33 mouse cellular contexts compared by ENCODE assay signal in the genomic region with DNA sequence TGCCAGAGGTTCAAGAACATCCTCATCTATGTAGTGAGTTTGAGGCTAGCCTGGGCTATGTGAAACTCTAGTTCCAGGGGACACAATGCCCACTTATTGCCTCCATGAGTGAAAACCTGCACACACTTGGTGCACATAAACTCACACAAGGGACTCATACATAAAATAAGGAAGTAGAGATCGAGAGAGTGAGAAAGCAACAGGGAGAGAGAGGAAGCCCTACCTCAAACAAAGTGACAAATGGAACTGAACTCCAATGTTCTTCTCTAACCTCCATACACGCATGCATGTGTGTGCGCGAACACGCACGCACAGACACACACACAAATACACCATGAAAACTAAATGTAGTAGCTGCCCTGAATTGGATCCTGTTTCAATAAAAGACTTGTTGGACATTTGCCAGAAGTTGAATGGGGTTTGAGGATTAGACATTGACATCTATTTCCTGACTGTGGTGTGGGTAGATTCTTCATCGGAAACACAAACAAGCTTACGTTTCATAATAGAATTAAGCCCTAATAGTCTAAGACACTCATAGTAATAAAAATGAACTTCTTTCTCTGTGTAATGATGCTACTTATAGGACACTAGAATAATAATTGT. TPM values are rescaled to one million over a fixed set of nuclear protein-coding genes. Genes with fewer than 3 reads are reported as not detected.
DNase-seq lines count a peak whose midpoint lies in the region; ATAC-seq and TF ChIP-seq lines count a peak whose summit lies in the region.
"Had no signal": no experiment of that assay in that cellular context is flagged by ENCODE, and none has a peak within 500 bp of the region (broad histone marks: within the 10 kb centered on the region; RNA-seq: fewer than 3 reads in every experiment).

No protein-coding gene starts in this region.

- no peaks in the 10 kb centered on the region for H3K4me1 ChIP-seq in embryonic facial prominence, embryonic 14.5 days (ENCODE audit: control insufficient read depth, insufficient read depth, low read length)
- H3K4me1 ChIP-seq in embryonic facial prominence, embryonic 10.5 days, result no peaks in the 10 kb centered on the region
- H3K4me1 ChIP-seq: embryonic facial prominence, embryonic 12.5 days; forebrain, embryonic 12.5 days; hindbrain, embryonic 12.5 days; hindbrain, embryonic 15.5 days had no signal

- H3K27ac ChIP-seq in embryonic facial prominence, embryonic 14.5 days (replicated peaks; ENCODE audit: low read depth, low read length), result no peak overlapping the region
- no peak overlapping the region for H3K27ac ChIP-seq in embryonic facial prominence, embryonic 10.5 days (replicated peaks)
- H3K27ac ChIP-seq: embryonic facial prominence, embryonic 12.5 days; forebrain, embryonic 12.5 days; gastrocnemius, adult 2 months; heart, adult 2 months; heart, embryonic 10.5 days; heart, embryonic 13.5 days; hindbrain, embryonic 12.5 days; hindbrain, embryonic 15.5 days had no signal

- H3K4me3 ChIP-seq in embryonic facial prominence, embryonic 14.5 days (ENCODE audit: low read depth, low read length), result no peak overlapping the region
- no peak overlapping the region for H3K4me3 ChIP-seq in embryonic facial prominence, embryonic 10.5 days
- H3K4me3 ChIP-seq: embryonic facial prominence, embryonic 12.5 days; erythroblast, embryonic 14.5 days; forebrain, embryonic 12.5 days; gastrocnemius, adult 2 months; heart, adult 2 months; heart, embryonic 10.5 days; heart, embryonic 13.5 days; hindbrain, embryonic 12.5 days; hindbrain, embryonic 15.5 days had no signal

- TF ChIP-seq CTCF in brain, embryonic 14.5 days (IDR thresholded peaks at IDR 0.05; ENCODE audit: borderline replicate concordance, extremely low read depth, insufficient read depth, insufficient read length), result no peak

- H3K9me3 ChIP-seq in embryonic facial prominence, embryonic 14.5 days (ENCODE audit: control insufficient read depth, low read length), result no peaks in the 10 kb centered on the region
- no peaks in the 10 kb centered on the region for H3K9me3 ChIP-seq in embryonic facial prominence, embryonic 10.5 days
- H3K9me3 ChIP-seq: embryonic facial prominence, embryonic 12.5 days; forebrain, embryonic 12.5 days; G1E; heart, embryonic 10.5 days; heart, embryonic 13.5 days; hindbrain, embryonic 12.5 days; hindbrain, embryonic 15.5 days had no signal

- no peak for ATAC-seq in embryonic facial prominence, embryonic 14.5 days (ENCODE audit: low read depth)
- ATAC-seq in hematopoietic stem cell, adult 5-6 weeks (replicated peaks in 1 of 2; ENCODE audit: insufficient read depth in 1 of 2, low FRiP score in 2 of 2, low TSS enrichment in 1 of 2, low read depth in 1 of 2, poor library complexity in 2 of 2, severe bottlenecking in 2 of 2), result peak; percentile 45 to 67; a peak in 3 of 4 replicates
- ATAC-seq: activated CD4-positive, CD25-positive, alpha-beta regulatory T cell, adult 4 months; forebrain, postnatal 0 days; intestine, postnatal 0 days had no signal

- H3K36me3 ChIP-seq in embryonic facial prominence, embryonic 14.5 days (ENCODE audit: control insufficient read depth, insufficient read depth, low read length), result no peaks in the 10 kb centered on the region
- H3K36me3 ChIP-seq in embryonic facial prominence, embryonic 10.5 days (replicated peaks), result no peaks in the 10 kb centered on the region
- H3K36me3 ChIP-seq: embryonic facial prominence, embryonic 12.5 days; forebrain, embryonic 12.5 days; G1E; heart, embryonic 10.5 days; heart, embryonic 13.5 days; hindbrain, embryonic 12.5 days; hindbrain, embryonic 15.5 days had no signal

- H3K27me3 ChIP-seq in embryonic facial prominence, embryonic 14.5 days (replicated peaks; ENCODE audit: control insufficient read depth, insufficient read depth, low read length), result no peaks in the 10 kb centered on the region
- H3K27me3 ChIP-seq in embryonic facial prominence, embryonic 10.5 days (replicated peaks; ENCODE audit: low read depth, poor library complexity, severe bottlenecking), result no peaks in the 10 kb centered on the region
- H3K27me3 ChIP-seq: CH12.LX; embryonic facial prominence, embryonic 12.5 days; forebrain, embryonic 12.5 days; heart, embryonic 13.5 days; hindbrain, embryonic 12.5 days; hindbrain, embryonic 15.5 days had no signal

- DNase-seq in embryonic facial prominence, embryonic 14.5 days (ENCODE audit: low spot score), result peak; percentile 41
- no peak for DNase-seq in embryonic facial prominence, embryonic 10.5 days (ENCODE audit: low spot score)
- peak; percentile 50 for DNase-seq in 416B (ENCODE audit: low read depth)
- DNase-seq in brain, embryonic 14.5 days (ENCODE audit: low read depth), result peak; percentile 5
- no peak for DNase-seq in layer of hippocampus, adult 8-10 months (ENCODE audit: low spot score in 2 of 2)
- no peak for DNase-seq in cerebellum, adult 11 months
- DNase-seq in thymus, postnatal 25 days, result no peak
- DNase-seq: adrenal gland, adult 8-10 months; adrenal gland, postnatal 25 days; B cell, adult 2 months; cerebellum, adult 2 months; cerebellum, adult 9-11 months; cerebellum, postnatal 25 days; forebrain, postnatal 0 days; gastrocnemius, adult 2 months; gastrocnemius, postnatal 14 days; heart, adult 2 months; heart, postnatal 14 days; heart, postnatal 4 days had no signal

- TF ChIP-seq POLR2A in brain, embryonic 14.5 days (IDR thresholded peaks at IDR 0.05; ENCODE audit: borderline replicate concordance, extremely low read depth, insufficient read depth, insufficient read length, poor library complexity, severe bottlenecking), result no peak

- WGBS in embryonic facial prominence, embryonic 14.5 days, result 68% methylated on average over 8 of the region's 8 CpGs
- 94% methylated on average over 8 of the region's 8 CpGs for WGBS in embryonic facial prominence, embryonic 10.5 days

- H3K9ac ChIP-seq in embryonic facial prominence, embryonic 14.5 days (ENCODE audit: low read depth, low read length), result no peak overlapping the region
- H3K9ac ChIP-seq: embryonic facial prominence, embryonic 12.5 days; forebrain, embryonic 12.5 days; forebrain, postnatal 0 days; heart, embryonic 13.5 days; hindbrain, embryonic 12.5 days; hindbrain, embryonic 15.5 days had no signal

- H3K4me2 ChIP-seq in embryonic facial prominence, embryonic 14.5 days (ENCODE audit: low read depth, low read length), result no peak overlapping the region
- H3K4me2 ChIP-seq: embryonic facial prominence, embryonic 12.5 days; forebrain, embryonic 12.5 days; heart, embryonic 13.5 days; hindbrain, embryonic 12.5 days; hindbrain, embryonic 15.5 days had no signal

RNA-seq across cellular contexts. Expression of a gene that starts 25.8 kb away (rescaled TPM):
- polyA plus RNA-seq in embryonic facial prominence, embryonic 14.5 days (2014; fragmentation: Nextera tagmentation; extraction: Ambion mirVana), result 26.9 and 27.4 TPM in 2 replicates
- 26.9 and 27.2 TPM in 2 replicates for polyA plus RNA-seq in embryonic facial prominence, embryonic 10.5 days (2016; fragmentation: Nextera tagmentation; extraction: Ambion mirVana)
- polyA plus RNA-seq in brain, embryonic 14.5 days (2012; rRNA removed), result 14.6 and 19.9 TPM in 2 replicates
- 135 and 146 TPM in 2 replicates for total RNA-seq in hematopoietic stem cell, adult 5-6 weeks (2017)
- 10 to 100 TPM; 51.3 to 62.1 (median 56.0) TPM for total RNA-seq in layer of hippocampus, adult 8-10 months (2022)

RNA-seq across cellular contexts. Expression of a gene that starts 48.0 kb away (rescaled TPM):
- 0.77 and 1.00 TPM in 2 replicates for polyA plus RNA-seq in embryonic facial prominence, embryonic 14.5 days (2014; fragmentation: Nextera tagmentation; extraction: Ambion mirVana)
- polyA plus RNA-seq in embryonic facial prominence, embryonic 10.5 days (2016; fragmentation: Nextera tagmentation; extraction: Ambion mirVana), result 0.23 and 0.27 TPM in 2 replicates
- not detected in 2 replicates for polyA plus RNA-seq in brain, embryonic 14.5 days (2012; rRNA removed)
- not detected in 2 replicates for total RNA-seq in hematopoietic stem cell, adult 5-6 weeks (2017)
- not detected for total RNA-seq in layer of hippocampus, adult 8-10 months (2022)
- total RNA-seq: adrenal gland, postnatal 25 days; CH12.LX; gastrocnemius, adult 2 months; gastrocnemius, postnatal 14 days had no signal
- polyA plus RNA-seq: activated CD4-positive, CD25-positive, alpha-beta regulatory T cell, adult 4 months; cortical plate, adult 2 months; erythroblast, embryonic 14.5 days; G1E; hindbrain, embryonic 12.5 days; hindbrain, embryonic 15.5 days; intestine, embryonic 14.5 days had no signal

RNA-seq across cellular contexts. Expression of a gene that starts 59.5 kb away (rescaled TPM):
- polyA plus RNA-seq in embryonic facial prominence, embryonic 14.5 days (2014; fragmentation: Nextera tagmentation; extraction: Ambion mirVana), result 58.3 and 86.4 TPM in 2 replicates
- 0.59 TPM in 1 of 2 replicates, not detected in the other for polyA plus RNA-seq in embryonic facial prominence, embryonic 10.5 days (2016; fragmentation: Nextera tagmentation; extraction: Ambion mirVana)
- 0.83 and 0.92 TPM in 2 replicates for polyA plus RNA-seq in brain, embryonic 14.5 days (2012; rRNA removed)
- 0.05 TPM in 1 of 2 replicates, not detected in the other for total RNA-seq in hematopoietic stem cell, adult 5-6 weeks (2017)
- total RNA-seq in layer of hippocampus, adult 8-10 months (2022), result 1 to 10 TPM; 4.1 to 4.8 (median 4.3) TPM
- polyA plus RNA-seq: activated CD4-positive, CD25-positive, alpha-beta regulatory T cell, adult 4 months; erythroblast, embryonic 14.5 days; G1E had no signal

Comparison
In these comparisons a context has a peak if more than half of its experiments do, and no peak if none do; other contexts are left out.
1. DNase-seq: peak in embryonic facial prominence, embryonic 14.5 days (single experiment), 416B (single experiment) and brain, embryonic 14.5 days (single experiment); none in embryonic facial prominence, embryonic 10.5 days (single experiment), layer of hippocampus, adult 8-10 months (0 of 2), cerebellum, adult 11 months (single experiment) and thymus, postnatal 25 days (single experiment).
2. RNA of a gene that starts 59.5 kb away (polyA plus RNA-seq): 58.3 to 86.4 TPM in embryonic facial prominence, embryonic 14.5 days; 0.83 to 0.92 TPM in brain, embryonic 14.5 days and 0.59 TPM in embryonic facial prominence, embryonic 10.5 days; every median in the first group is over 10 times any median in the second.